Mouse (Mus musculus) intestine, embryonic 14.5 days (tissue): Measurements from ENCODE around the gene Mgst2. TPM values are rescaled to one million over a fixed set of nuclear protein-coding genes. Genes with fewer than 3 reads are reported as not detected.

ENCODE experiments used
- ATAC-seq: fragments of 200-750 bp; cut with Nextera tagmentation; replicated peaks from 2 replicates; pipeline ENCODE4 v1.8.0; 2017; ENCODE audit warnings: low read depth, moderate number of reproducible peaks, moderate TSS enrichment, moderate library complexity; ENCODE audit not compliant: low FRiP score, low TSS enrichment
- DNase-seq: peaks from one replicate; pipeline ENCODE4 v3.0.0-alpha.2; 2018; ENCODE audit warnings: low spot score
- H3K27ac ChIP-seq: fragments of 300-500 bp; sonication (generic); 2 replicates; pipeline ENCODE4 v1.5.1; 2014; ENCODE audit warnings: low read depth, mild to moderate bottlenecking, control low read depth
- H3K27me3 ChIP-seq: fragments of 300-500 bp; sonication (generic); replicated peaks from 2 replicates; pipeline ENCODE4 v1.6.1; 2014; ENCODE audit warnings: low read length, control low read depth; ENCODE audit not compliant: control insufficient read depth, insufficient read depth
- H3K36me3 ChIP-seq: fragments of 300-500 bp; sonication (generic); 2 replicates; pipeline ENCODE4 v1.6.1; 2014; ENCODE audit warnings: low read length, control low read depth; ENCODE audit not compliant: control insufficient read depth, insufficient read depth
- H3K4me1 ChIP-seq: fragments of 300-500 bp; sonication (generic); replicated peaks from 2 replicates; pipeline ENCODE4 v1.6.1; 2014; ENCODE audit warnings: low read length, control low read depth, mixed read lengths; ENCODE audit not compliant: control insufficient read depth, insufficient read depth
- H3K4me2 ChIP-seq: fragments of 300-500 bp; sonication (generic); 2 replicates; pipeline ENCODE4 v1.6.1; 2014; ENCODE audit warnings: low read length
- H3K4me3 ChIP-seq: fragments of 300-500 bp; sonication (generic); 2 replicates; pipeline ENCODE4 v1.5.1; 2014; ENCODE audit warnings: low read depth, low read length, control low read depth, mixed read lengths
- H3K9ac ChIP-seq: fragments of 300-500 bp; sonication (generic); 2 replicates; pipeline ENCODE4 v1.6.1; 2014; ENCODE audit warnings: mild to moderate bottlenecking, low read length
- H3K9me3 ChIP-seq: fragments of 300-500 bp; sonication (generic); 2 replicates; pipeline ENCODE4 v1.6.1; 2016; ENCODE audit warnings: low read length, control low read depth; ENCODE audit not compliant: control insufficient read depth
- WGBS: fragments of 180-500 bp; shearing (Covaris S2); extraction: QIAGEN DNeasy Blood & Tissue Kit; methylation state at CpG from one replicate; pipeline ENCODE4 v1.1.7; 2014; 5-methylcytosine and 5-hydroxymethylcytosine counted together
- polyA plus RNA-seq: library from polyadenylated mRNA; unstranded; fragments of >200 nt; fragmentation: Nextera tagmentation; extraction: Ambion mirVana; gene quantifications from 2 replicates; pipeline ENCODE4 v1.2.1, GENCODE M21; 2014

Mgst2 gene
- polyA plus RNA-seq, 1 experiment from 2014 or later: 13.8 TPM

DNA sequence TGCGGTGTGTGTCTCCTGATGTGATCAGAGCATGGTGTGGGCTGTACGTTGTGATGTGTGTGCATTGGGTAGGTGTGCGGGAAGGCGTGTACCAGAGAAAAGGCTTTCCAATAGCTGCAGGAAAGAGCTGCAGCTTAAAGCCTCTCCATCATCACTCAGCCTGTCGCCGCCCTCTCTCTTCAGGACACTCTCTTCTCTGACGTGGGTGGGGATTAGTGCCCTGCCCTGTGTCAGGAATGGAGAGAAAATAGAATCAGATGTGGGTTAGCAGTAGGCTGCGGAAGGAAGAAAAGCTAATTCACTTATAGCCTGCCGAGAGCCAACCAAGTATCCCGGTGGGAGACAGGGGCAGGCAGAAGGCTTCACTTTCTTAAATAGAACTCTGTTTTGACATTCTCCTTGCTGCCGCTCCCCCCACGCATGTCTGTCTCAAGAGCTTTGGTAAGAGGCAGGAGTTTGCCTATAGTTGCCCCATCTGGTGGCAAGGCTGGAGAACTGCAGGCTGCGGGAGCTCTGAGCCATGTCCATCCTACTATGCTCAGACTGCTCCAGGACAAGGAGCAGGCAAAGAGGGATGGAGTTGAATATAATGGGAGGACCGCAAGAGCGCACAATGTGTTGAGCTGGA, 12.0 kb upstream of the Mgst2 start:
- WGBS: 36% methylated on average over 15 of the region's 15 CpGs
- H3K9ac ChIP-seq: no peak overlapping the region

DNA sequence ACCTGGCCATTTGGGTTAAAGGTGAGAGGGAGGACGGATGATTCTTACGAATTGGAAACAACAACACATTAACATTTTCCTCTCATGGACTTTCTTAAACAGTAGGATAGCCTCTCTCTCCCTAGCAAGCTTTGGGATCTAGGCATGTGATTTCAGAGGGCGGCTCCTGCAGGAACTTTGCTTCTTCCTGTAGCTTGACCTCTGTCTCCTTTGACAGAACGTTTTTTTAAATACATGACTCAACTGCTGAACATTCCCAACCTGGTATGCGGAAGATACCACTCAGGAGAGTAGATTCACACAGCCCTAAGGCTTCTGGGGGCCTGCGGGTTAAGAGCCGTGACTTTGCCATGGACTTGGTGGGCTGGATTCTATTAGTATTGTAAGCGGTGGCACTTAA, 10.7 kb upstream of the Mgst2 start:
- Histone ChIP-seq H3K4me2 (no peak overlapping the region), H3K36me3 (no peaks in the 10 kb centered on the region), H3K9me3 (0 out of 2 replicates have a peak, but pooled peaks cover 3% of the 10 kb centered on the region), H3K9ac (no peak overlapping the region), H3K4me3 (no peak overlapping the region), H3K4me1 (peaks cover 12% of the 10 kb centered on the region; the same call in 1 of the 2 replicates), H3K27me3 (no peaks in the 10 kb centered on the region), H3K27ac (no peak overlapping the region)
- no peak for DNase-seq
- no peak for ATAC-seq
- WGBS: 65% methylated on average over 8 of the region's 8 CpGs

More for the DNA sequence above, 12.0 kb upstream of the Mgst2 start:
- Histone ChIP-seq H3K4me3 (no peak overlapping the region; the same call in 1 of the 2 replicates), H3K9me3 (0 out of 2 replicates have a peak, but pooled peaks cover 3% of the 10 kb centered on the region), H3K4me2 (peak overlapping the region; percentile 34), H3K36me3 (no peaks in the 10 kb centered on the region), H3K27me3 (no peaks in the 10 kb centered on the region), H3K4me1 (peaks cover 12% of the 10 kb centered on the region; the same call in 1 of the 2 replicates), H3K27ac (no peak overlapping the region)
- 0 out of 2 replicates have a peak, but pooled peaks have one; percentile 20 for ATAC-seq
- peak; percentile 86 for DNase-seq

DNA sequence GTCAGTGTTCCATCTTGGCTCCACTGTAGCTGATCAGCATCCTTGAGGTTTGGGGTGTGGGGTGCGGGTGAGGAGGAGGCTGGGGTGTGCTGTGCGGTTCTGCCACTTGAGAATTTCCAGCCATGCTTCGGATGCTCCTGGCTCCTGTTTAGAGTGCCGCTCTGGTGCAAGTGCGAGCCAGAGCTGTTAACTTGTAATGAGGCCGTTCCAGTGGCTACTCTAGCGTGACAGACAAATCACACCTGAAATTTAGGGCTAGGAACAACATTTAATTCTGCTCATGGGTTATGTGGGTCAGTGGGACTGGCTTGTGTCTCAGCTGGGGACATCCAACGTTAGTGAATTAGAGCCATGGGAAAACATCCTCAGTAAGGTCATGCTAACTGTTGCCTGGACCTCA, 10.2 kb upstream of the Mgst2 start:
- WGBS: 68% methylated on average over 8 of the region's 8 CpGs
- no peaks in the 10 kb centered on the region for H3K9me3 ChIP-seq
- no peaks in the 10 kb centered on the region for H3K27me3 ChIP-seq
- no peaks in the 10 kb centered on the region for H3K36me3 ChIP-seq
- DNase-seq (no peak), ATAC-seq (no peak)
- peaks cover 12% of the 10 kb centered on the region; the same call in 1 of the 2 replicates for H3K4me1 ChIP-seq
- no peak overlapping the region for H3K9ac ChIP-seq
- no peak overlapping the region for H3K4me3 ChIP-seq
- no peak overlapping the region for H3K27ac ChIP-seq
- H3K4me2 ChIP-seq: no peak overlapping the region

DNA sequence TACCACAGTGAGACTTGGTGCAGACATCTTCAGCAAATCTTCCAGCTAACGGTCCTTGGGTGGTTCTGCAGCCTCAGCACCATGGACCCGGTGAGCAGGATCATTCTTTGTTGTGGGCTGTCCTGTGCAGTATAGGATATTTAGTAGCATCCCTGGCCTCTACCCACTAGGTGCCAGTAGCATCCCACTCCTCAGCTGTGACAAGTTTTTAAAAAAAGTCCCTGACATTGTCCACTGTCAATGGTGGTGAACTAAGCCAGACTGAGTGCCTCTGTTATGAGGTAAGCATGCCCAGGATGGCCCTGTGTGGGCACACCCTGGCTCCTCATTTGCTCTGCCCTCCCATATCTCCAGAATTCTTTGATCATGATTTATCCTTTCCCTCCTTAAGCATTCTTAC, 9.0 kb upstream of the Mgst2 start:
- Histone ChIP-seq H3K9me3 (no peaks in the 10 kb centered on the region), H3K4me2 (no peak overlapping the region), H3K36me3 (no peaks in the 10 kb centered on the region), H3K27me3 (no peaks in the 10 kb centered on the region), H3K4me1 (peaks cover 12% of the 10 kb centered on the region; the same call in 1 of the 2 replicates), H3K4me3 (no peak overlapping the region), H3K9ac (no peak overlapping the region), H3K27ac (no peak overlapping the region)
- ATAC-seq (no peak), DNase-seq (no peak)
- whole genome bisulfite sequencing: 72% methylated on average over 2 of the region's 2 CpGs

DNA sequence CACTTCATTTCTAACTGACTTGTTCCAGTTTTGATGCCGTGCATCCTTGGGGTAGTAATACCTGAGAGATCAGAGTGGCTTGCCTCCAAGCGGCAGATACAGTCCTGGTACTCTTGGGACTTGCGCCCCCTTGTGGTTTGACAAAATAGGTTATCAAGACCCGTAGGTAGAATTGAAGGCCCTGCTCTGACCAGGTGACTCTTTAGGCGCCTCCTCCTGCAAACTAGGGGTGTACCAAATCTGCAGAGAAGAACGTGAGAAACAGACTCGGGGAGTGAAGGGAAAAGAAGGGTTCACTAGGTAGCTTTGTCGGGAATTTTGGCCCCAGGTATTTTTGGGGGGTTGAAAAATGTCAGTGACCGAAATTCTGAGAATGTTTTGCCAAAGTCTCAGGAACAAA, 7.9 kb upstream of the Mgst2 start:
- DNase-seq (peak; percentile 88), ATAC-seq (peak; percentile 79)
- 4% methylated on average over 9 of the region's 9 CpGs for WGBS
- H3K27ac ChIP-seq: peak overlapping the region; percentile 59
- peak overlapping the region; percentile 37 for H3K4me2 ChIP-seq
- peak overlapping the region; percentile 21; the same call in 1 of the 2 replicates for H3K9ac ChIP-seq
- peak overlapping the region; percentile 1; the same call in 1 of the 2 replicates for H3K4me3 ChIP-seq
- H3K36me3 ChIP-seq: no peaks in the 10 kb centered on the region
- no peaks in the 10 kb centered on the region for H3K9me3 ChIP-seq
- H3K4me1 ChIP-seq: peaks cover 12% of the 10 kb centered on the region; the same call in 1 of the 2 replicates
- no peaks in the 10 kb centered on the region for H3K27me3 ChIP-seq

DNA sequence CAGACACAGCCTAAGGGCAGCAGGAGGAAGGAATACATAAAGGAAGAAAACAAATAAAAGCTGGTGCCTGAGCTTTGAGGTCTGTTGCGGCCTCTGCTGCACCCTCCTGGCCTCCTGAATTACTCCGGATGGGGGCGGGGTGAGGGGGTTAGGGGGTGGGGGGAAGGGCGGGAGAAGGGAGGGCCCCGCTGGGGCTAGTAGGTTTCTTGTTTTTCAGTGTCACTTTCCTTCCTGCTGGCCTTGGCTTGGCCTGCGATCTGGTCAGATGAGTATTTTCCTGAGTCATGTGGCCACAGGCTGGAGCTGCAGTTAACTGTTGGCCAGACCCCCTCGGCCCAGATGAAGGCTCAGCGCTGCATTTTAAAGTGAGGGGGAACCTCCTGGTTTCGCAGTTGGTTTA, 7.5 kb upstream of the Mgst2 start:
- WGBS: under 1% methylated on average over 8 of the region's 9 CpGs
- ATAC-seq (0 out of 2 replicates have a peak, but pooled peaks have one; percentile 35), DNase-seq (peak; percentile 77)
- peak overlapping the region; percentile 37 for H3K4me2 ChIP-seq
- peaks cover 12% of the 10 kb centered on the region; the same call in 1 of the 2 replicates for H3K4me1 ChIP-seq
- no peaks in the 10 kb centered on the region for H3K9me3 ChIP-seq
- peak overlapping the region; percentile 1; the same call in 1 of the 2 replicates for H3K4me3 ChIP-seq
- H3K27ac ChIP-seq: peak overlapping the region; percentile 59
- H3K27me3 ChIP-seq: no peaks in the 10 kb centered on the region
- H3K9ac ChIP-seq: peak overlapping the region; percentile 21; the same call in 1 of the 2 replicates
- H3K36me3 ChIP-seq: no peaks in the 10 kb centered on the region

DNA sequence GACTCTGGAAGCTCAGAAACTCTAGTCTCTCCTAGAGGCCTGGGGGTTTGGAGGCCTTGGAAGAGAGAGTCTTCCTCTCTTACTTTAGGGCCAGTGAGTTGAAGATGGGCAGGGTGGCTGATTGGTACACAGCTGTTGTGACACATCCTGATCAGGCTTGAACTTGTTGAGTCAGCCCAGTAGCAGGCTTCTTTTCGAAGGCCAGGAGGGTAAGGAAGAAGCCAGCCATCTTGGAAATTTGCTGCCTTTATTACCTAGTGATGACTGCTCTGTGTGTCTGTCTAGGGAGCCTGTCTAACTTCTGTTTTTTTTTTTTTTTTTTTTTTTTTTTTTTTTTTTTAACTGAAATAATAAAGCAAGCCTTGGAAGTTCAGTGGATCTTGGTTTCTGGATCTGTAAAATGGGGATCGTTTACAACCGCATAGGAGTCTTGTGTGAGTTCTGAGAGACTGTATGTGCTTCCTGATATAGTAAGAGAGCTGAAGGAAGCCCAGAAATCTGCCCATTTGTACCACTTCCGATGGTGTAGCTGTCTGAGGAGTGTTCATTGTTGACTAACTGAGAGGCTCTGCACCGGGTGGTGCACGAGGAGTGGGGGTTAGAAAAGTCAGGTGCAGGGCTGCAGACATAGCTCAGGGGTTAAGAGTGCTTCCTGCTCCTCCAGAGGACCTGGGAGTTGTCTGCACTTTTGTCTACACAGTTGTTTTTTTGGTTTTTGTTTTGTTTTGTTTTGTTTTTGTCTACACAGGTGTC, 5.7 kb upstream of the Mgst2 start:
- ATAC-seq (no peak), DNase-seq (no peak)
- no peaks in the 10 kb centered on the region for H3K36me3 ChIP-seq
- H3K9me3 ChIP-seq: no peaks in the 10 kb centered on the region
- H3K4me3 ChIP-seq: no peak overlapping the region
- no peak overlapping the region for H3K27ac ChIP-seq
- peaks cover 12% of the 10 kb centered on the region; the same call in 1 of the 2 replicates for H3K4me1 ChIP-seq
- 69% methylated on average over 6 of the region's 6 CpGs for WGBS
- no peaks in the 10 kb centered on the region for H3K27me3 ChIP-seq
- no peak overlapping the region for H3K9ac ChIP-seq
- no peak overlapping the region for H3K4me2 ChIP-seq

DNA sequence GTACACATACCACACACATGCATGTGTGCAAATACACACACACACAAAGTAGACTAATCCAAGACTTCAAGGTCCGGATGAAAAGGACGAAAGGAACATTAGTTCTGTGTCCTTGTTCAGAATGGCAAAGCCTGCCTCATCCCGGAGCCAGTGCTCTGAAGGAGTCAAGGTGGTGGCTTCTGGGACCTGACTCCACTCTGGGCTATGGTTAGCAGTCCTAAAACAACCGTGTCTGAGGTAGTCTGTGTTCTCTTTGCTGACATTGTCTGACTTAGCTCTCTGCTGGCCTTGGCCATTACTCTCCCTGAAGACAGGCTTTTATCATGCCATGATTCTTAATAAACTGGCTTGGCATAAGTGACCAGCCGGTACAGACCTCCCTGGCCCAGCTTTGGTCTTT, 745 bp upstream of the Mgst2 start:
- Histone ChIP-seq H3K9me3 (no peaks in the 10 kb centered on the region), H3K36me3 (no peaks in the 10 kb centered on the region), H3K9ac (no peak overlapping the region), H3K27me3 (no peaks in the 10 kb centered on the region), H3K4me1 (peaks cover 11% of the 10 kb centered on the region), H3K4me3 (no peak overlapping the region), H3K27ac (no peak overlapping the region), H3K4me2 (no peak overlapping the region)
- DNase-seq: no peak
- ATAC-seq: no peak
- WGBS: 82% methylated on average over 5 of the region's 5 CpGs
